Mouse (Mus musculus) large intestine, adult 2 months (tissue): ENCODE results near the gene Pomgnt1. TPM values are rescaled to one million over a fixed set of nuclear protein-coding genes. Genes with fewer than 3 reads are reported as not detected.

ENCODE experiments used
- DNase-seq: peaks from one replicate; pipeline ENCODE4 v3.0.0-alpha.2; 2012; ENCODE audit warnings: low read depth, low spot score
- WGBS: fragments of 180-500 bp; shearing (Covaris S2); methylation state at CpG from one replicate; pipeline ENCODE4 v1.1.7; 2018; 5-methylcytosine and 5-hydroxymethylcytosine counted together
- polyA plus RNA-seq: library from polyadenylated mRNA; depleted of rRNA; stranded (reverse); fragments of >200 nt; gene quantifications from 2 replicates; pipeline ENCODE4 v1.2.3, GENCODE M21; 2012; rRNA removed

Gene Pomgnt1
- 23.0 and 26.3 TPM in 2 replicates for polyA plus RNA-seq

- WGBS = 2% methylated on average over 24 of the region's 24 CpGs
- peak; percentile 48 for DNase-seq
These were observed at the start of gene Pomgnt1, which contains the start of gene Rad54l for GRCm38 (mm10) chr4:116123602-116124519. Pomgnt1 (plus strand) TSS chr4:116123840. Rad54l (minus strand) TSS chr4:116123690.

GRCm38 (mm10) chr4:116074145-116074675 is 49.4 kb upstream of the Pomgnt1 start:
- no peak for DNase-seq
- WGBS = 1% methylated on average over 8 of the region's 8 CpGs

GRCm38 (mm10) chr4:116074861-116075620 is 48.6 kb upstream of the Pomgnt1 start, which contains the start of the genes Uqcrh and Lrrc41:
Uqcrh (minus strand) TSS chr4:116075071.
Lrrc41 (plus strand) TSS chr4:116075269.
- WGBS = under 1% methylated on average over 55 of the region's 55 CpGs

GRCm38 (mm10) chr4:116075631-116076368 is 47.8 kb upstream of the Pomgnt1 start:
- WGBS = under 1% methylated on average over 76 of the region's 77 CpGs
- DNase-seq = no peak

More at GRCm38 (mm10) chr4:116074861-116075620, 48.6 kb upstream of the Pomgnt1 start, which contains the start of the genes Uqcrh and Lrrc41:
- peak; percentile 75 for DNase-seq

- DNase-seq = no peak
These were observed 47.0 kb upstream of the Pomgnt1 start for GRCm38 (mm10) chr4:116076369-116077231.

GRCm38 (mm10) chr4:116077240-116078095 is 46.2 kb upstream of the Pomgnt1 start:
- WGBS = 30% methylated on average over 3 of the region's 3 CpGs

More at GRCm38 (mm10) chr4:116076369-116077231, 47.0 kb upstream of the Pomgnt1 start:
- 2% methylated on average over 37 of the region's 37 CpGs for WGBS

GRCm38 (mm10) chr4:116088510-116089249 is 35.0 kb upstream of the Pomgnt1 start:
- no peak for DNase-seq
- WGBS = 92% methylated on average over 23 of the region's 23 CpGs

More at GRCm38 (mm10) chr4:116077240-116078095, 46.2 kb upstream of the Pomgnt1 start:
- DNase-seq = no peak

GRCm38 (mm10) chr4:116096291-116096690 is 27.3 kb upstream of the Pomgnt1 start:
- no peak for DNase-seq
- 86% methylated on average over 10 of the region's 10 CpGs for WGBS

GRCm38 (mm10) chr4:116097211-116097610 is 26.4 kb upstream of the Pomgnt1 start:
- WGBS = 66% methylated on average over 8 of the region's 8 CpGs
- no peak for DNase-seq

- WGBS = 69% methylated on average over 7 of the region's 7 CpGs
- DNase-seq = no peak
These were observed 22.7 kb upstream of the Pomgnt1 start for GRCm38 (mm10) chr4:116100959-116101358.

GRCm38 (mm10) chr4:116105278-116105677 is 18.4 kb upstream of the Pomgnt1 start:
- DNase-seq = no peak
- WGBS = 94% methylated on average over 5 of the region's 5 CpGs

GRCm38 (mm10) chr4:116110695-116111094 is 12.9 kb upstream of the Pomgnt1 start:
- WGBS = 85% methylated on average over 6 of the region's 6 CpGs
- DNase-seq = no peak

- no peak for DNase-seq
- WGBS = 90% methylated on average over 2 of the region's 2 CpGs
These were observed 12.2 kb upstream of the Pomgnt1 start for GRCm38 (mm10) chr4:116111486-116111885.

- DNase-seq = no peak
- WGBS = 5% methylated on average over 1 of the region's 1 CpGs
These were observed 878 bp upstream of the Pomgnt1 start for GRCm38 (mm10) chr4:116122762-116123161.

GRCm38 (mm10) chr4:116125803-116126386 is 2.3 kb downstream of the Pomgnt1 start:
- WGBS = 73% methylated on average over 4 of the region's 4 CpGs
- DNase-seq = no peak

- DNase-seq = no peak
- WGBS = 87% methylated on average over 6 of the region's 6 CpGs
These were observed 4.3 kb downstream of the Pomgnt1 start for GRCm38 (mm10) chr4:116127956-116128355.
